Mouse (Mus musculus) neural tube, embryonic 10.5 days (tissue): ENCODE data around the gene Hsd17b3.

Experiments
- DNase-seq: peaks from one replicate; pipeline ENCODE4 v3.0.0-alpha.2; 2017; ENCODE audit warnings: low spot score; ENCODE audit errors: extremely low spot score

Gene Hsd17b3

DNA sequence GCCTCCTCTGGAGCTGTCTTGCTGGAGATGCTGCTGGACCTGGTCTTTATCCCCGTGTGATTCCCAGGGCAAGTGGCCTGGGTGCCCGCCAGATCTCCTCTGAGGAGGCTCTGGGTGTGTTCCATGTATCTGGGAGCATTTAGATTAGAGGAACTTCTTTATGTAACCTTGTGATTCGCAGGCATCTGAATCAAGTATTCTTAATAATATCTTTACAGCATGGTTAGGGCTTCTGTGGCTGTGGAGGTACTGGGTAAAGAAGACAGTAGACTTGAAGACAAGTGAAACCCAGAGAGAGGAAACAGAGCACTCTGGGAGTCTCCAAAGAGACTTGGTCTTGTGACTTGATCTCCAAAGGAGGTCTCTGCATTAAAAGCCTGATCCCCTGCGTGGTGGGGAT is at the start of gene Hsd17b3:
Gene Hsd17b3, minus strand, starts transcription at position 101 of the 400 bp plus-strand sequence.
- no peak for DNase-seq

DNA sequence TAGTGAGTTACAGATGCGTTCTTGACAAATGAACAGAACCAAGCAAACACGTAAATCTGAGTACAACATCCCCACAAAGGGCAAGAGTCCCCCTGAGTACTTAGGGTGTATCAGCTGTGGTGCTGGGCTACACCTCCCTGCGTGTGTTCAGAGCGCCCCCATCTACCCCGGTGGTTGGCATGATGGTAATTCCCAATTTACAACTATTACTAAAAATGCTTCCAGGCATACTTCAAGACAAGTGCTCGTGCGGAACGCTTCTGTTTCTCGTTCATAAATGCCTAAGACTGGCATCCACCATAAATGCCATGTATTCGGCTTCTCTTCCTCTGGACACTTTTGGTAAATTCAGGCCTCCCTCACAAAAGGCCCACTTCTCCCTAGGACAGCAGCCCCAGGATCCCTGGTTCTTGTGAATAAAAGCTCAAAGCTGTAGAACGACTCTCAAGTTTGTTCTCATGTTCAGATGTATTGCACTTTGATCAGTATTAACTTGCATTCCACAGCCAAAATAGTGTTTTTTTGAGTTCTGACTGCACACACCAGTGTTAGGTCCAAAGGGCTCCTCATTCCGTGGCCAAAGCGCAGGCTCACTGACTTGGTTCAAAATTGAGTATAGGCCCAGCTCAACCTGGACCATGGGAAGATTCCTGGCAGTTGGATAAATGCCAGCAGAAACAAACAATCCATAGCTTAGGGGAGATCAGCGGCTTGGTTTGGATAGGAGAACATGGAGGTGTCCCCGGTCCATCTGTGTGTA is 40.8 kb upstream of the Hsd17b3 start:
- peak; percentile 41 for DNase-seq

DNA sequence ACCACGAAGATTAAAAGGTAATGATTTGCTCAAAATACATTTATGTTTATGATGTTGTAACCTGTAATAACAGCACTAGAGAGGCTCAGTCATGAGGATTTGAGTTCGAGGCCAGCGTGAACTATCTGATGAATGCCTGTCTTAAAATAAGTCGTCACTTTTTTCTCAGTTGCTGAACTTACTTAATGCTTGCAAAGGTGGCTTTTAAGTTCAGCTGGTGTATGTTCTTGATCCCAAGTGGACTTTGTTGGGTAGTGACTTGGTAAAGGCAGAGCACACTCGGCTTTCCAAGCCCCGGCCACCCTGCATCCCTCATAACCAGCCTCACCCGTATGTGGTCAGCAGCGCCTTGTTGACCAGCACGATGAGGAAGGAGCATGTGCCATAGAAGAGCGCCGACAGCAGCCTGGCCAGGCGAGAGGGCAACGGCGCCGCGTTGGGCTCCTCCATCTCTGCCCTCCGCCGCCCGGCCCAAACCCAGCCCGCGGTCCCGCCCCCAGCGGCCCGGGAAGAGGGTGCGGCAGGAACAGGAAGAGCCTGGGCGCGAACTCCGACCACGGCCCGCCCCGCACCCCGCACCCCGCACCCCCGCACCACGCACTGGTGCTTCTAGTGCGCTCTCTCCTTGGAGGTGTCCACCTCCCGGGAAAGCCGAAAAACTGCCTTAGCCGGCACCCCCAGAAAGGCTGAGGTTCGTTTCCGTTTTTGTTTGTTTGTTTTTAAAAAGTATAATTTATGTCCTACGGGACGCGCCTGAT is 40.0 kb upstream of the Hsd17b3 start, which contains the start of gene Slc35d2:
Gene Slc35d2, minus strand, starts transcription at position 511 of the 758 bp plus-strand sequence.
- peak; percentile 53 for DNase-seq

DNA sequence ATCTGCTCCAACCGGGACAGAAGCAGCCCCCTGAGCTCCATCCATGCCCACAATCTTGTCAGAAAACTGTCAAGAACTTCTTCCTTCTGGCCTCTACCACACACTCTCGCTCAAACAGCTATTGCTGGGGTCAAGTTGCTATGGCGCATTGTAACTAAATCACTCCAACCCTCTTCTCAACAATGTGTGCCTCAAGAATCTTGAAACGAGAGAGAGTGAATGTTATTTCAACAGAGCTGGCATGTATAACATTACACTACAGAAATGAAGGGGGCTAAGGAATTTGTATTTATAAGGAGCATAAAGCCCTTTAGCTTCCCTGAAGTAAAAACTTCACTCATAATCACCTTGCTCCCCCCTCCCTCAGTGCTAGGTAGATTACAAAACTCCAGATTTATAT is 37.3 kb upstream of the Hsd17b3 start:
- DNase-seq: no peak

GRCm38 (mm10) chr13:64124886-64125285 is 35.9 kb upstream of the Hsd17b3 start:
- DNase-seq: no peak

- no peak for DNase-seq
These were observed 34.6 kb upstream of the Hsd17b3 start for GRCm38 (mm10) chr13:64123491-64124188.

GRCm38 (mm10) chr13:64120760-64121159 is 31.7 kb upstream of the Hsd17b3 start:
- no peak for DNase-seq

- DNase-seq: no peak
These were observed 28.4 kb upstream of the Hsd17b3 start for GRCm38 (mm10) chr13:64117442-64117841.

DNA sequence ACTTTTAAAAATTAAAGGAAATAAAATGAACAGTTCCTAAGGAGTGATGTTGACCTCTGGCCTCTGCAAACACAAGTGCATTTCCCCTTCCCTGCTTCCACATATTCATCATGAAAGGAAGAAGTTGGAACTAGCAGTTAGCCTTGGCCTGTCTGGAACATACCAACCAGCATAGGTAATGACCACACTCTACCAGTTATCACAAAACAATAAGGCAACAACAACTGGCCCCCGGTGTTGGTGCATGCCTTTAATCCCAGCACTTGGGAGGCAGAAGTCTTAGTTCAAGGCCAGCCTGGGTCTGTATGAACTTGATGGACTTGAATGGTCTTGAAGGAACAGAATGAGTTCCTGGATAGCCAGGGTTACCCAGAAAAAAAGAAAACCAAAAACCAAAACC is 21.4 kb upstream of the Hsd17b3 start:
- DNase-seq: no peak

DNA sequence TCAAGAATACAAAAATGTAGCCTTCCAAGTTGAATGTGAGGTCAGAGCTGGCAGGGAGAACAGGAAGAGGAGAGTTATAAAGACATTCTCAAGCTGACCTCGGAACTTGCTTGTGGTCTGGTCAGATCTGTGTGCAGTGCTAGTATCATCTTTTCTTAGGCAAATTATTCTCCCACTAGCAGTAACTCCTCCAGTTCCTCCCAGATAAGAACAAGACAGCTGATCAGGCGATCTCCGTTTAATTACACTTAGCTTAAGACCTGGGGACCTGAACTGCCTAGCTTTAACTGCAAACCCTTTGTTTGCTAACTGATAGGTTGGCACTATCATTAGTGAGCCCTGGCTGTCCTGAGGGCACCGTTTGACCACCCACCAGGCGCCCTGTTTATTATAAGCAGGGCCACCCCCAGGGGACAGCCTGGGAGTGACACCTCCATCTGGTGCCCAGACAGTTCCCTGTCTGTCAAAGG is 19.4 kb upstream of the Hsd17b3 start:
- peak; percentile 42 for DNase-seq

- peak; percentile 74 for DNase-seq
These were observed 18.5 kb upstream of the Hsd17b3 start for GRCm38 (mm10) chr13:64107535-64107934.

GRCm38 (mm10) chr13:64107105-64107504 is 18.1 kb upstream of the Hsd17b3 start:
- DNase-seq: no peak

GRCm38 (mm10) chr13:64105690-64106089 is 16.7 kb upstream of the Hsd17b3 start:
- no peak for DNase-seq

GRCm38 (mm10) chr13:64100186-64100585 is 11.2 kb upstream of the Hsd17b3 start:
- DNase-seq: peak; percentile 29

GRCm38 (mm10) chr13:64098992-64099391 is 10.0 kb upstream of the Hsd17b3 start:
- DNase-seq: no peak

- peak; percentile 83 for DNase-seq
These were observed 4.3 kb upstream of the Hsd17b3 start for GRCm38 (mm10) chr13:64093341-64093740.

GRCm38 (mm10) chr13:64092752-64093151 is 3.7 kb upstream of the Hsd17b3 start:
- no peak for DNase-seq

DNA sequence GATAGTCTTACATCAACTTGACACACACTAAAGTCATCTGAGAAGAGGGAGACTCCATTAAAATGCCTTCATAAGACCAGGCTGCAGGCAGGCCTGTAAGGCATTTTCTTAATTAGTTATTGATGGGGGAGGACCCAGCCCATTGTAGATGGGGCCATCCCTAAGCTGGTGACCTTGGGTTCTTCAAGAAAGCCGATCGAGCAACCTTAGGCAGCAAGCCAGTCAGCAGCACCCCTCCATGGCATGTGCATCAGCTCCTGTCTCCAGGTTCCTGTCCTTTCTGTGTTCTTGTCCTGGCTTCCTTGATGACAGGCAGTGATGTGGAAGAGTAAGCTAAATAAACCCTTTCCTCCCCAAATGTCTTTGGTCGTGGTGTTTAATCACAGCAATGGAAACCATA is 3.1 kb upstream of the Hsd17b3 start:
- no peak for DNase-seq

- DNase-seq: no peak
These were observed 2.0 kb upstream of the Hsd17b3 start for GRCm38 (mm10) chr13:64091006-64091405.

DNA sequence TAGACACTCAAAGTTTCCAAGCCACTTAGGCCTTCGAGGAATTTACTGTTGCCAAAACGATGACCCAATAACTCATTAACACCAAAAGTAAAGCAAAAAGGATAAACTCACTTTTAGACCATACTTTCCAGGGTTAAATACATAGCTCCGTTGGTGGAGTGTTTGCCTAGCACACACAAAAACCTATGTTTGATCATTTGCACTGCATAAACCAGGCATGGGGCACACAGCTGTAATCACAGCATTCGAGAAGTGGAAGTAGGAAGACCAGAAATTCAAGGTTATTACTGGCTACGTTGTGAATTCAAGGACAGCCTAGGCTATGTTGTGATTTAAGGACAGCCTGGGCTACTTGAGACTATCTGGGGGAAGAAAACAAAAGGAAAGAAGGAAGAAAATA is 1.2 kb upstream of the Hsd17b3 start:
- DNase-seq: no peak

- DNase-seq: no peak
These were observed 973 bp downstream of the Hsd17b3 start for GRCm38 (mm10) chr13:64088057-64088456.

DNA sequence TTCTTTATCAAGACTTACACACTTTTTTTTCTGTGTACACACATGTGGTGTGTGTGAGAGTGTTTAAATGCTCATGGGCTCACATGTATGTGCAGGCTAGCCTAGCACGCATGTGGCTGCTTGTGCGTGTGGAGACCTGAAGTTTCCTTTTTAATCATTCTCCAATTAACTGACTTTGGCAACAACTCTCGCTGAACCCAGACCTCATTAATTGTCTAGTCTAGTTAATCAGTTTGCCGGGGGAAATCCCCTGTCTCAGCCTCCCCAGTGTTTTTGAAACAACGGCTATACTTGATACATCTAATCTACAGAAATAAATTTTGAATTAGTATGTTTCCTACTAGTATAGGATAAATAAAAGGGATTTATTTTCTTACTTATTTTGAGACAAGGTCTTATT is 3.0 kb downstream of the Hsd17b3 start:
- DNase-seq: no peak
